Mouse (Mus musculus) erythroid progenitor cell, adult 5-6 weeks (primary cell): ENCODE results near the gene Nms. TPM values are rescaled to one million over a fixed set of nuclear protein-coding genes. Genes with fewer than 3 reads are reported as not detected.

ENCODE experiments used
- ATAC-seq: replicated peaks from 2 replicates; pipeline ENCODE4 v1.8.0; 2016; ENCODE audit warnings: moderate number of reproducible peaks, mild to moderate bottlenecking, moderate TSS enrichment, inconsistent platforms; ENCODE audit not compliant: poor library complexity, low FRiP score, severe bottlenecking
- total RNA-seq, 2 experiments: library from RNA; stranded (forward) in 1 of 2; stranded (reverse) in 1 of 2; fragments of 150-400 nt in 1 of 2; fragments of 186-747, 209-891 nt in 1 of 2; gene quantifications; 2 replicates each; pipeline versions ENCODE4 v1.2.3 to v1.2.4; 2015 to 2017; ENCODE audit warnings: low replicate concordance in 2 of 2

Nms gene
- total RNA-seq, 2 experiments from 2014 or later, result not detected

GRCm38 (mm10) chr1:38988357-38988756 lies 49.4 kb downstream of the Nms start:
- no peak for ATAC-seq

DNA sequence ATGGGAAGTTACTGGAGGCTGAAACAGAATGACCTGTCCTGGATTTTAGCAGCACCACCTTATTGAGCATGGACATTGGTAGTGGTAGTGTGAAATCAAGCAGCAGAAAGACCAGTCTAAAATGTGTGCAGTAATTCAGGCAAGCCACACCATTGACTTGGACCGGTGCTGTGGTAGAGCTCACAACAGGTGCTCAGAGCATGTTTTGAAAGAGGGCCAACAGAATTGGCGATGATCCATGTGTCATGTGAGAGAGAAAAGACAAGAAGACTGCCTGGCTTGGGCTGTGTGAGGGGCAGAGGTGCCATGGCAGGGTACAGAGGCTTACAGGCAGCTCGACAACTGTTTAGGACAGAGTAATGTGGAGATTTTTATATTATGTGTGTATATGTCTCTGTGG lies 53.4 kb downstream of the Nms start:
- ATAC-seq, result no peak

Other genes with a start within 250 kb of the Nms start
- 1.1 TPM in 1 of 2 replicates, not detected in the other for gene Lonrf2, start 102.4 kb upstream of the Nms start, total RNA-seq (2015; ENCODE audit: low replicate concordance)
- gene Lonrf2, start 102.4 kb upstream of the Nms start, total RNA-seq (2017; ENCODE audit: low replicate concordance), result under 0.01 and 0.26 TPM in 2 replicates
- gene Chst10, start 41.0 kb upstream of the Nms start, total RNA-seq (2015; ENCODE audit: low replicate concordance), result 24.1 and 38.1 TPM in 2 replicates
- gene Chst10, start 41.0 kb upstream of the Nms start, total RNA-seq (2017; ENCODE audit: low replicate concordance), result 27.5 and 37.8 TPM in 2 replicates
- gene Pdcl3, start 46.5 kb downstream of the Nms start, total RNA-seq (2015; ENCODE audit: low replicate concordance), result 4.3 and 11.3 TPM in 2 replicates
- gene Pdcl3, start 46.5 kb downstream of the Nms start, total RNA-seq (2017; ENCODE audit: low replicate concordance), result 9.1 and 18.5 TPM in 2 replicates